Mouse (Mus musculus) cerebellum, adult 2 months (tissue): ENCODE measurements around the gene Hist1h2bf. TPM values are rescaled to one million over a fixed set of nuclear protein-coding genes. Genes with fewer than 3 reads are reported as not detected.
A peak's percentile ranks its signal among the peaks of the same experiment; 100 is the strongest.

ENCODE experiments used
- DNase-seq, 2 experiments: peaks; one replicate each; pipeline ENCODE4 v3.0.0; 2021
- H3K27ac ChIP-seq: fragments of 200-500 bp; 2 replicates; pipeline ENCODE4 v1.5.1; 2012; ENCODE audit warnings: low read length, control low read depth, inconsistent platforms; ENCODE audit not compliant: insufficient read depth
- H3K27me3 ChIP-seq: fragments of 200-500 bp; 2 replicates; pipeline ENCODE4 v1.6.1; 2012; ENCODE audit warnings: inconsistent platforms, mild to moderate bottlenecking, low read length, moderate library complexity; ENCODE audit not compliant: control insufficient read depth, insufficient read depth
- H3K4me1 ChIP-seq: fragments of 200-500 bp; 2 replicates; pipeline ENCODE4 v1.6.1; 2011; ENCODE audit warnings: low read length; ENCODE audit not compliant: control insufficient read depth, insufficient read depth
- H3K4me3 ChIP-seq: fragments of 200-500 bp; replicated peaks from 2 replicates; pipeline ENCODE3; 2011; ENCODE audit warnings: mild to moderate bottlenecking, low read depth, low read length, control low read depth; ENCODE audit not compliant: insufficient read depth
- CTCF ChIP-seq: fragments of 200-500 bp; IDR thresholded peaks from 2 replicates; pipeline ENCODE4 v1.5.1; 2011; ENCODE audit warnings: low read depth, mild to moderate bottlenecking, control low read depth, low read length, moderate library complexity, borderline replicate concordance; ENCODE audit not compliant: insufficient read depth
- POLR2A ChIP-seq: fragments of 200-500 bp; IDR thresholded peaks from 2 replicates; pipeline ENCODE4 v1.6.1; 2011; ENCODE audit warnings: low read length, control low read depth, borderline replicate concordance; ENCODE audit not compliant: insufficient read depth
- WGBS: fragments of 180-500 bp; shearing (Covaris S2); methylation state at CpG from one replicate; pipeline ENCODE4 v1.1.7; 2018; 5-methylcytosine and 5-hydroxymethylcytosine counted together
- polyA plus RNA-seq: library from polyadenylated mRNA; depleted of rRNA; stranded (reverse); fragments of >200 nt; gene quantifications from 2 replicates; pipeline ENCODE4 v1.2.3, GENCODE M21; 2012; rRNA removed

Hist1h2bf gene
- polyA plus RNA-seq, 1 experiment = 0.65 TPM

DNA sequence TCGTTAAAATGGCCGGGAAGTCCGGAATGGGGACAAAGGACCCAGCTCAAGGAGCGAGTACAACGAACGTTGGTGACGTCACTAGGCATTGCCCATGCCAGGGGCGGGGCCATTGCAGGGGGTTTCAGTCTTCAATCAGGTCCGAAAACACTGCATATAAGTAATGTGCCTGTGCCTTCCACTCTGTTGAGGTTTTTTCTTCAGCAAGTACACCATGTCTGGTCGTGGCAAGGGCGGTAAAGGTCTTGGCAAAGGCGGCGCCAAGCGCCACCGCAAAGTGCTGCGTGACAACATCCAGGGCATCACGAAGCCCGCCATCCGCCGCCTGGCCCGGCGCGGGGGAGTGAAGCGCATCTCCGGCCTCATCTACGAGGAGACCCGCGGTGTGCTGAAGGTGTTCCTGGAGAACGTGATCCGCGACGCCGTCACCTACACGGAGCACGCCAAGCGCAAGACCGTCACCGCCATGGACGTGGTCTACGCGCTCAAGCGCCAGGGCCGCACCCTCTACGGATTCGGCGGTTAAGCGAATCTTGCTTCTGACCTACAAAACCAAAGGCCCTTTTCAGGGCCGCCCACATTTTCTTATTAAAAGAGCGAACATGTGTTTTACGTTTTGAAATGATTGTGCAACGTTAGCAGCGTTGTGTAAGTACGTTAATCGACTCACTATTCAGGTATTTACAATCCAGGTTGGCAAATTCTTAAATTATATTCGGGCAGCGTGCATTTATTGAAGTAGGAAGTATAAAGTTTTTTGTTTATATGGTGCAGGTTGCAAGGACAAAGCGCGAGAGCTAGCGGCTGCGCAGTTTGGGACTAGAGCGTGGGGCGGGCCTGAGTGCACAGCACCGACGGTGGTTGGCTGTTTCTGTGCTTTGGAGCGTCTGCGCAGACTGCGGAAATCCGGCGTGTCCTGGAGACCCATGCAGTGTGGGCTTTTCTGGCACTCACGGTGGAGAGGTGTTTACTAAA is 42.8 kb downstream of the Hist1h2bf start, which contains the start of gene Hist1h4h:
Gene Hist1h4h (plus strand): TSS at position 150 of the 975 bp plus-strand sequence.
- WGBS = under 1% methylated on average over 63 of the region's 70 CpGs
- H3K4me3 ChIP-seq = peak within 1 kb of the TSS; percentile 64
- DNase-seq = peak; percentile 98 to 99
- TF ChIP-seq POLR2A (peak; percentile 98), CTCF (no peak)
- peaks cover 4% of the 10 kb centered on the region; the same call in 1 of the 2 replicates for H3K4me1 ChIP-seq
- peak within 1 kb of the TSS; percentile 94 for H3K27ac ChIP-seq
- H3K27me3 ChIP-seq = no peaks in the 10 kb centered on the region

DNA sequence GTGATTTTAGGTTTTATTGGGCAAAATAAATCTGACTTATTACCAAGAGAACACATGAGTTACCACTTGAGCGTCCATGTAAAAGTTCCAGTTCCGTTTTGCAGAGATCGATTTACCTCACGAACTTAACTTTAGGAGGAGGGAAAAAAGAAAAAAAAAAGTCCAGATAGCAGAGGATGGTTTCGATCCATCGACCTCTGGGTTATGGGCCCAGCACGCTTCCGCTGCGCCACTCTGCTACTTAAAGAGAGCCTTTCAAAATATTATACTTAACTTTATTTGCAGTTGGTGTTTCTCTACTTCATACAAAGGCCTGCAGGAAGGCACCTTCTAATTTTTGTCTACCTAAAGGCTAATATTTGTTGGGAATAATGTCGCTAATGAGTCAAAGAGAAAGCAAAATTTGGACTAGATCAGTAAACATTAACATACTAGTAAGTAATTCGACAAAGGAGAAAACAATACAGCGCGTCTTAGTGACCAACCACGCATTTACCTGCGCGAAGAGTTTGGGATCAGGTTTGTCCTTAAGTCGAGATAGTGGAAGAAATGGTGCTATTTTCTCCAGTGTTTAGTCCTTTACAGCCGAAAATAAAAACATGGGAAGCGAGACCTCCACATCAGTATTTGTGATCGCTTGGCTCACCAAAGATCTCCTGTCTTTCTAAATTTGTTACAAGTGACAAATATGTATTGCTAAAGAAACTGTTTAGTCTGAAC is 43.7 kb downstream of the Hist1h2bf start:
- under 1% methylated on average over 20 of the region's 20 CpGs for WGBS
- TF ChIP-seq CTCF (no peak), POLR2A (no peak)
- DNase-seq = peak; percentile 68 to 69
- Histone ChIP-seq H3K4me3 (peak overlapping the region; percentile 64), H3K27ac (peak overlapping the region; percentile 10; the same call in 1 of the 2 replicates), H3K4me1 (peaks cover 4% of the 10 kb centered on the region; the same call in 1 of the 2 replicates), H3K27me3 (no peaks in the 10 kb centered on the region)

DNA sequence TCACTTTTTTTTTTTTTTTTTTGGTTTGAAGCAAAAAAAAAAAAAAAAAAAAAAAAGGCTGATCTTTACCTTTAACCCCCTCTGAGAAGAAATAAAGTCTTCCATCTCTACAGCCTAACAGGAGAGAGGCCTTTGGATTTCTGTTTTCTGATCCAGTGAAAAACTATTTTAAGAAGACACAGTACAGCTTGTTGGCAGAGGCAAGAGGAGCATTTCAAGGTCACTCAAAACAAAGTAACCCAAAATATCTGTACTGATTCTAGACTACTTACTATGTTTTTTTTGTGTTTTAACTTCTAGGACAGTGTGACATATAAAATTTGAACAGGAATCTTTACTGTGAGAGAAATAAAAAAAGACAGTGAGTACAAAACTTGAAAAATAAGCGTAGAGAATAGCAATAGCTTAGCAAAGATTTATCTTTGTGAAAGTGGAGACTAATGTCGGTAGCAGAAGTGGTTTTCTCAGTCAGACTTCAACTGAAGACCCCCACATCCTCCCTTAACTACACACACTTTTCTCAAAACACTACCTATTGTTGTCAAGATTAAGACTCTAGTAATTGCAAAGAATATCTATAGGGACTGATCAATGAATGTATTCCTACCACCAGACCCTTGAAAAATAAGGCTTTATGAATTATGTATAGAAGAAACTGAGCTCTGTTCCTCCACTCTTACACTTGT is 44.4 kb downstream of the Hist1h2bf start:
- no peak for DNase-seq
- Histone ChIP-seq H3K4me3 (peak overlapping the region; percentile 64), H3K4me1 (peaks cover 3% of the 10 kb centered on the region; the same call in 1 of the 2 replicates), H3K27me3 (no peaks in the 10 kb centered on the region), H3K27ac (no peak overlapping the region)
- TF ChIP-seq POLR2A (no peak), CTCF (no peak)
- 29% methylated on average over 2 of the region's 2 CpGs for WGBS

- no peak overlapping the region for H3K27ac ChIP-seq
- H3K4me1 ChIP-seq = no peaks in the 10 kb centered on the region
- no peak for DNase-seq
- TF ChIP-seq POLR2A (no peak), CTCF (no peak)
- H3K27me3 ChIP-seq = no peaks in the 10 kb centered on the region
- 47% methylated on average over 5 of the region's 5 CpGs for WGBS
- H3K4me3 ChIP-seq = no peak overlapping the region
These were observed 45.0 kb downstream of the Hist1h2bf start for GRCm38 (mm10) chr13:23529005-23529404.

GRCm38 (mm10) chr13:23526312-23526711 is 47.7 kb downstream of the Hist1h2bf start:
- Histone ChIP-seq H3K4me3 (peak overlapping the region; percentile 44), H3K27me3 (no peaks in the 10 kb centered on the region), H3K4me1 (no peaks in the 10 kb centered on the region), H3K27ac (no peak overlapping the region)
- TF ChIP-seq POLR2A (no peak), CTCF (no peak)
- DNase-seq = peak; percentile 87 to 90
- 2% methylated on average over 17 of the region's 17 CpGs for WGBS

GRCm38 (mm10) chr13:23525901-23526300 is 48.1 kb downstream of the Hist1h2bf start:
- no peaks in the 10 kb centered on the region for H3K27me3 ChIP-seq
- no peak for TF ChIP-seq POLR2A
- no peak for TF ChIP-seq CTCF
- 7% methylated on average over 10 of the region's 10 CpGs for WGBS
- H3K27ac ChIP-seq = no peak overlapping the region
- no peak overlapping the region for H3K4me3 ChIP-seq
- no peaks in the 10 kb centered on the region for H3K4me1 ChIP-seq
- no peak for DNase-seq

DNA sequence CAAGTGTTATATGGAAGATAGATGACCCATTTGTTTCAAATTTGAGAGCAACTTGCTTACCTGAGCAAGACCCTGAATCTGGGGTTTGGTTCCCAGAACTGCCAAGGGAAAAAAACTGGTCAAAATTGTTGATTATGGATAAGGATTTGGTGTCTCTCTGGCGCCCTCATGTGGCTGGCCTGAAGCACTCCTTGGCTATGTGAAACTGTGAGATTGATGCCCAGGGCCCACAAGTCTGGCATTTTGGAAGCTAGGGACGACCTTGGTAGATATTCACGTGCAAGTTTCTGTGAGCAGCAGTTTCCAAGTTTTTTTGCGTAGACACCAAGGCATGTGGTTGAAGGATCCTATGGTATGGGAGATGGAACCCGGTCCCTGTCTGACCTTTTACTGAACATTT is 49.3 kb downstream of the Hist1h2bf start:
- H3K27ac ChIP-seq = no peak overlapping the region
- no peaks in the 10 kb centered on the region for H3K4me1 ChIP-seq
- no peaks in the 10 kb centered on the region for H3K27me3 ChIP-seq
- WGBS = 6% methylated on average over 5 of the region's 5 CpGs
- TF ChIP-seq CTCF (peak; percentile 85), POLR2A (no peak)
- peak; percentile 69 to 71 for DNase-seq
- no peak overlapping the region for H3K4me3 ChIP-seq

DNA sequence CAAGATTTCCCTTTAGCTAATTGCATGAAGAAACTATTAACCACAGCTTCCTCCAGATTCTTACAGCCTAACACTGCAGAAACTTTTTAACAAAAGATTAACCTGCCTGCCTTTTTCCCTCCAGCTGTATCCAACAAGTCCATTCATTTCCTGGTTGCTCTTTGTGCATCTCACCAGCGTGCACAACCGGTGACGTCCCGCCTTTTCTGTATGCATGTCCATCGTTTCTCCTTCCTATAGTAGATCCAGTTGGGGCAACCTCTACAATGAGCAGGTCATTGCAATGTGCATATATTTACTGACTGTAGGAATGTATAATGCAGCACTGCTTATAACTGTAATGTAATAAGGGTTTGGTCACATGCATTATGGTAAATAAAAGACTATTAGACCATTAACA is 50.0 kb downstream of the Hist1h2bf start:
- H3K27ac ChIP-seq = no peak overlapping the region
- no peak for DNase-seq
- H3K27me3 ChIP-seq = no peaks in the 10 kb centered on the region
- H3K4me3 ChIP-seq = no peak overlapping the region
- WGBS = 48% methylated on average over 5 of the region's 5 CpGs
- TF ChIP-seq POLR2A = no peak
- TF ChIP-seq CTCF = no peak
- no peaks in the 10 kb centered on the region for H3K4me1 ChIP-seq

Other genes with a start within 250 kb of the Hist1h2bf start
- 14.6 and 16.0 TPM in 2 replicates for gene Zfp322a, start 205.0 kb downstream of the Hist1h2bf start, polyA plus RNA-seq
- 9.8 and 10.7 TPM in 2 replicates for gene Abt1, start 150.3 kb downstream of the Hist1h2bf start, polyA plus RNA-seq
- 0.21 and 0.32 TPM in 2 replicates for gene Btn1a1, start 108.3 kb downstream of the Hist1h2bf start, polyA plus RNA-seq
- gene Btn2a2, start 85.3 kb downstream of the Hist1h2bf start, polyA plus RNA-seq = 0.20 and 0.21 TPM in 2 replicates
- 33.0 and 35.8 TPM in 2 replicates for gene Hist1h4h, start 43.1 kb downstream of the Hist1h2bf start, polyA plus RNA-seq
- gene Hist1h2af, start 40.3 kb downstream of the Hist1h2bf start, polyA plus RNA-seq = 0.60 and 2.4 TPM in 2 replicates
- gene Hist1h3g, start 38.8 kb downstream of the Hist1h2bf start, polyA plus RNA-seq = 0.29 TPM in 1 of 2 replicates, not detected in the other
- 0.33 and 0.34 TPM in 2 replicates for gene Hist1h2bh, start 30.8 kb downstream of the Hist1h2bf start, polyA plus RNA-seq
- gene Hist1h3f, start 30.1 kb downstream of the Hist1h2bf start, polyA plus RNA-seq = 0.32 and 0.33 TPM in 2 replicates
- gene Hist1h4f, start 22.5 kb downstream of the Hist1h2bf start, polyA plus RNA-seq = 4.7 and 7.0 TPM in 2 replicates
- gene Hist1h1d, start 20.9 kb downstream of the Hist1h2bf start, polyA plus RNA-seq = 0.05 and 0.14 TPM in 2 replicates
- 1.5 and 3.2 TPM in 2 replicates for gene Hist1h3e, start 11.8 kb downstream of the Hist1h2bf start, polyA plus RNA-seq
- gene Hist1h2ae, start 3.0 kb downstream of the Hist1h2bf start, polyA plus RNA-seq = 0.33 and 0.60 TPM in 2 replicates
- 7.3 and 9.3 TPM in 2 replicates for gene Hist1h2bg, start 2.8 kb downstream of the Hist1h2bf start, polyA plus RNA-seq
- 1.2 and 1.9 TPM in 2 replicates for gene Hist1h2ad, start 185 bp upstream of the Hist1h2bf start, polyA plus RNA-seq
- 2.0 and 2.8 TPM in 2 replicates for gene Hist1h3d, start 1.6 kb upstream of the Hist1h2bf start, polyA plus RNA-seq
- gene Hist1h4d, start 7.4 kb upstream of the Hist1h2bf start, polyA plus RNA-seq = 5.8 and 8.0 TPM in 2 replicates
- 4.2 and 5.5 TPM in 2 replicates for gene Hist1h2be, start 46.9 kb upstream of the Hist1h2bf start, polyA plus RNA-seq
- gene Hist1h1e, start 48.4 kb upstream of the Hist1h2bf start, polyA plus RNA-seq = 4.1 and 6.1 TPM in 2 replicates
- 0.85 and 1.1 TPM in 2 replicates for gene Hist1h2ac, start 109.8 kb upstream of the Hist1h2bf start, polyA plus RNA-seq
- gene Hist1h2bc, start 110.0 kb upstream of the Hist1h2bf start, polyA plus RNA-seq = 109 and 119 TPM in 2 replicates
- not detected in 2 replicates for gene Hist1h1t, start 121.6 kb upstream of the Hist1h2bf start, polyA plus RNA-seq
- gene Hist1h4c, start 124.3 kb upstream of the Hist1h2bf start, polyA plus RNA-seq = 5.8 and 9.1 TPM in 2 replicates
- gene Hfe, start 136.7 kb upstream of the Hist1h2bf start, polyA plus RNA-seq = 6.2 and 7.1 TPM in 2 replicates
- gene Hist1h1c, start 164.6 kb upstream of the Hist1h2bf start, polyA plus RNA-seq = 34.6 and 42.8 TPM in 2 replicates
- gene Hist1h3c, start 171.4 kb upstream of the Hist1h2bf start, polyA plus RNA-seq = 0.23 and 0.30 TPM in 2 replicates
- gene Hist1h2bb, start 172.5 kb upstream of the Hist1h2bf start, polyA plus RNA-seq = 0.56 and 0.97 TPM in 2 replicates
- 1.1 TPM in 1 of 2 replicates, not detected in the other for gene Hist1h2ab, start 176.9 kb upstream of the Hist1h2bf start, polyA plus RNA-seq
- gene Hist1h3b, start 178.1 kb upstream of the Hist1h2bf start, polyA plus RNA-seq = 0.40 TPM in 1 of 2 replicates, not detected in the other
- 4.8 and 5.4 TPM in 2 replicates for gene Hist1h4b, start 182.8 kb upstream of the Hist1h2bf start, polyA plus RNA-seq
- gene Hist1h4a, start 187.0 kb upstream of the Hist1h2bf start, polyA plus RNA-seq = 3.5 and 4.7 TPM in 2 replicates
- gene Hist1h3a, start 188.2 kb upstream of the Hist1h2bf start, polyA plus RNA-seq = 0.43 and 1.2 TPM in 2 replicates
- gene Hist1h1a, start 189.5 kb upstream of the Hist1h2bf start, polyA plus RNA-seq = 0.52 TPM in 1 of 2 replicates, not detected in the other
- 0.08 and 0.10 TPM in 2 replicates for gene Trim38, start 195.7 kb upstream of the Hist1h2bf start, polyA plus RNA-seq
- not detected in 2 replicates for gene Slc17a2, start 232.8 kb upstream of the Hist1h2bf start, polyA plus RNA-seq